Mouse (Mus musculus) lung, adult 2 months (tissue): Measurements from ENCODE around the gene 2010005H15Rik.

Source experiments
- CTCF ChIP-seq: fragments of 200-500 bp; IDR thresholded peaks from 2 replicates; pipeline ENCODE4 v1.5.1; 2011; ENCODE audit warnings: mild to moderate bottlenecking, low read length, control low read depth; ENCODE audit not compliant: insufficient read depth
- POLR2A ChIP-seq: fragments of 200-500 bp; IDR thresholded peaks from 2 replicates; pipeline ENCODE4 v1.6.1; 2011; ENCODE audit warnings: low read depth, mild to moderate bottlenecking, control low read depth, low read length, borderline replicate concordance; ENCODE audit errors: extremely low read depth

GRCm38 (mm10) chr16:36289140-36289539 lies 67.9 kb downstream of the 2010005H15Rik start:
- TF ChIP-seq POLR2A: no peak
- TF ChIP-seq CTCF: no peak
